In the genomic region with DNA sequence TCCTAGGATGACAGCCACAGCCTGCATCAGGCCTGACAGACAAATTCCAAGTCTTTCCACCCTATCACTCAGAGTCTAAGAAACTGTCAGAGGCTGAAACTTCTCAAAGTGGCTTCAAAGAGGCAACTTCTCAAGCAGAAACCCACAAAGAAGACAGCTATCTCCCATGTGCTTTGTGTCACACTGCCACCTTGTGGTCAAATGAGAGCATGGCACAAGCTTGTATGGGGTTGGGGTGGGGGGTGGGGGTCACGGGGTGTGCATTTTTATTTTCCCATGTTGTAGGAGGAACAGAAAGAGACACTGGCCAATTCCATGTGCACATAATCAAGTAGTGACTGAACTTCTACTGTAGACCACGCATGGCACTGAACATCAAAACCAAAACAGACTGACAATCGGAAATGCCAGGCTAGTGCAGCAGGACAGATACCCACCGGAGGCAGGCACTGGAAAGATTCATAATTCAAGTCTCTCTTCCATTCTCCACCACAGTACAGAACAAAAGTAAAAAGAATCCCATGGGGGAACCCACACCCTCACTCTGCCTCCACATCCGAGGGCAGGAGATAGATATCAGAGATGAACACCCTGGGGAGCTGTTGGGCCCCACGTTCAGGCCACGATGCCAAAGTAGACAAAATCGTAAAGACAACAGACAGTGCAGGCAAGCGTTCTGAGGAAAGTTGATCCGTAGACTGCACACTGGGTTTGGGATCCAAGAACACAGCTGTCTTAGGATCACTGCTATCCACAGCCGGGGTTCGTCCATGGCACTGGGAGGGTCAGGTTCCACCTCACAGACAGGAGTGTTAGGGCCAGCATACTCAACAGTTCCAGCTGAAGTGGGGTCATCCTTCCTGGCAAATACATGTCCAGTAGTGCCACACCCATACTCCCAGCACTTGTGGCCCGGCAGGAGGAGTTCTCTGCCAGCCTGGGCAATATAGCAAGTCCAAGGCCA, we compare ENCODE assay signal across 10 mouse cellular contexts. TPM values are rescaled to one million over a fixed set of nuclear protein-coding genes. Genes with fewer than 3 reads are reported as not detected.
DNase-seq lines count a peak whose midpoint lies in the region; ATAC-seq and TF ChIP-seq lines count a peak whose summit lies in the region.
"Had no signal": no experiment of that assay in that cellular context is flagged by ENCODE, and none has a peak within 500 bp of the region (broad histone marks: within the 10 kb centered on the region; RNA-seq: fewer than 3 reads in every experiment).

No protein-coding gene starts in this region.

- H3K79me3 ChIP-seq in C2C12 (ENCODE audit: low read depth), result peaks cover 39% of the 10 kb centered on the region

- peak; percentile 71 for TF ChIP-seq CTCF in C2C12 (IDR thresholded peaks at IDR 0.05; ENCODE audit: control insufficient read depth, insufficient read depth, insufficient read length)

- H3K4me1 ChIP-seq in heart, embryonic 14.5 days (ENCODE audit: control insufficient read depth in 2 of 2, insufficient read depth in 2 of 2, low read length in 2 of 2), result peaks cover 57 to 73% of the 10 kb centered on the region in 2 experiments
- peaks cover 39% of the 10 kb centered on the region for H3K4me1 ChIP-seq in liver, embryonic 11.5 days (replicated peaks; ENCODE audit: control insufficient read depth, insufficient read depth, low read length)

- H3K27me3 ChIP-seq in C2C12 (ENCODE audit: control insufficient read depth, insufficient read depth, insufficient read length), result no peaks in the 10 kb centered on the region
- no peaks in the 10 kb centered on the region for H3K27me3 ChIP-seq in heart, embryonic 14.5 days (ENCODE audit: control insufficient read depth, insufficient read depth, low read length)
- no peaks in the 10 kb centered on the region for H3K27me3 ChIP-seq in liver, embryonic 11.5 days (replicated peaks; ENCODE audit: control insufficient read depth, insufficient read depth, low read length)

- peak overlapping the region; percentile 30 for H3K9ac ChIP-seq in heart, embryonic 14.5 days (ENCODE audit: low read length)
- no peak overlapping the region for H3K9ac ChIP-seq in liver, embryonic 11.5 days (ENCODE audit: low read depth, low read length)

- peak overlapping the region; percentile 14 to 87; a peak in 3 of 4 replicates for H3K27ac ChIP-seq in heart, embryonic 14.5 days (replicated peaks in 1 of 2; ENCODE audit: control insufficient read depth in 1 of 2, insufficient read depth in 1 of 2, low read depth in 2 of 2, low read length in 2 of 2)
- H3K27ac ChIP-seq in liver, embryonic 11.5 days (ENCODE audit: low read depth, low read length), result no peak overlapping the region

- DNase-seq in ES-CJ7 (ENCODE audit: low read depth, low spot score), result peak; percentile 54
- DNase-seq in embryo, embryonic 9.5 days (ENCODE audit: extremely low spot score), result peak; percentile 64
- DNase-seq in liver, embryonic 11.5 days (ENCODE audit: low spot score), result no peak
- peak; percentile 38 to 63 for DNase-seq in natural killer cell, adult 2 months (ENCODE audit: low spot score in 2 of 2)
- DNase-seq in urinary bladder, postnatal 14 days (ENCODE audit: low spot score), result no peak
- DNase-seq in adrenal gland, postnatal 25 days, result no peak

- no peak overlapping the region for H3K4me2 ChIP-seq in heart, embryonic 14.5 days (ENCODE audit: low read length)
- peak overlapping the region; percentile 38 for H3K4me2 ChIP-seq in liver, embryonic 11.5 days

- peaks cover 24% of the 10 kb centered on the region for H3K36me3 ChIP-seq in C2C12 (ENCODE audit: control insufficient read depth, insufficient read depth)
- H3K36me3 ChIP-seq in heart, embryonic 14.5 days (ENCODE audit: control insufficient read depth, insufficient read depth, low read length), result peaks cover 28% of the 10 kb centered on the region
- H3K36me3 ChIP-seq in liver, embryonic 11.5 days (ENCODE audit: control insufficient read depth, insufficient read depth, low read length), result peaks cover 6% of the 10 kb centered on the region; the same call in 1 of the 2 replicates

- H3ac ChIP-seq in C2C12 (ENCODE audit: control insufficient read depth, insufficient read length, low read depth), result peak overlapping the region; percentile 13

- no peak for ATAC-seq in heart, embryonic 14.5 days (ENCODE audit: insufficient number of reproducible peaks, insufficient read depth, low FRiP score, low read depth)
- ATAC-seq in liver, embryonic 11.5 days (replicated peaks; ENCODE audit: low FRiP score), result peak; percentile 57

- no peak overlapping the region for H3K4me3 ChIP-seq in C2C12 (ENCODE audit: insufficient read depth, poor library complexity, severe bottlenecking)
- H3K4me3 ChIP-seq in heart, embryonic 14.5 days (ENCODE audit: control insufficient read depth in 1 of 2, insufficient read depth in 1 of 2, low read depth in 1 of 2, low read length in 2 of 2), result no peak overlapping the region
- H3K4me3 ChIP-seq in liver, embryonic 11.5 days (ENCODE audit: low read depth, low read length), result no peak overlapping the region

- H3K9me3 ChIP-seq in heart, embryonic 14.5 days (ENCODE audit: control insufficient read depth, low read length), result no peaks in the 10 kb centered on the region
- H3K9me3 ChIP-seq in liver, embryonic 11.5 days (ENCODE audit: control insufficient read depth, low read length), result no peaks in the 10 kb centered on the region

- H3K79me2 ChIP-seq in C2C12 (ENCODE audit: control insufficient read depth, insufficient read depth), result peaks cover 74% of the 10 kb centered on the region

- WGBS in heart, embryonic 14.5 days, result 50% methylated on average over 13 of the region's 13 CpGs
- WGBS in liver, embryonic 11.5 days, result 46% methylated on average over 13 of the region's 13 CpGs

TF ChIP-seq in C2C12, 6 proteins besides CTCF, POLR2A, EP300 and RAD21:
- TF ChIP-seq CEBPB (IDR thresholded peaks at IDR 0.05; ENCODE audit: low read depth) (no peak), MYOG (IDR thresholded peaks at IDR 0.05; ENCODE audit: control insufficient read depth, extremely low read depth, insufficient read length) (no peak), USF1 (IDR thresholded peaks at IDR 0.05; ENCODE audit: low read depth) (no peak), MAX (IDR thresholded peaks at IDR 0.05) (no peak), FOSL1 (IDR thresholded peaks at IDR 0.05; ENCODE audit: insufficient read depth, low read length, poor library complexity, severe bottlenecking) (no peak), MYOD1 (IDR thresholded peaks at IDR 0.05; ENCODE audit: control insufficient read depth, insufficient read length, low read depth) (no peak)

RNA-seq across cellular contexts. Expression of a gene that starts 37.1 kb away (rescaled TPM):
- 87.0 TPM for polyA plus RNA-seq in C2C12 (2012; fragmentation: generic; extraction: Trizol)
- 59.9 and 96.1 TPM in 2 replicates for polyA plus RNA-seq in heart, embryonic 14.5 days (2014; fragmentation: Nextera tagmentation; extraction: Ambion mirVana)
- polyA plus RNA-seq in liver, embryonic 11.5 days (2014; fragmentation: Nextera tagmentation; extraction: Ambion mirVana), result 26.9 and 30.1 TPM in 2 replicates
- 134 and 159 TPM in 2 replicates for total RNA-seq in adrenal gland, postnatal 25 days (2021)

RNA-seq across cellular contexts. Expression of a gene that starts 40.9 kb away (rescaled TPM):
- not detected for polyA plus RNA-seq in C2C12 (2012; fragmentation: generic; extraction: Trizol)
- not detected in 2 replicates for polyA plus RNA-seq in heart, embryonic 14.5 days (2014; fragmentation: Nextera tagmentation; extraction: Ambion mirVana)
- not detected in 2 replicates for polyA plus RNA-seq in liver, embryonic 11.5 days (2014; fragmentation: Nextera tagmentation; extraction: Ambion mirVana)
- not detected in 2 replicates for total RNA-seq in adrenal gland, postnatal 25 days (2021)
- total RNA-seq: heart, postnatal 10 days had no signal
- polyA plus RNA-seq: testis, adult 2 months had no signal

Comparison
In these comparisons a context has a peak if more than half of its experiments do, and no peak if none do; other contexts are left out.
1. DNase-seq: peak in ES-CJ7 (single experiment), embryo, embryonic 9.5 days (single experiment) and natural killer cell, adult 2 months (2 of 2); none in liver, embryonic 11.5 days (single experiment), urinary bladder, postnatal 14 days (single experiment) and adrenal gland, postnatal 25 days (single experiment).